Mouse (Mus musculus): ENCODE measurements around the gene L3mbtl4.

GRCm38 (mm10) chr17:68666528-68666927 is 392.9 kb downstream of the L3mbtl4 start:
- TF ChIP-seq CHD2 (IDR thresholded peaks at IDR 0.05; ENCODE audit: low read depth, low read length) (no peak), MAFK (IDR thresholded peaks at IDR 0.05; ENCODE audit: insufficient read depth, low read depth, low read length) (no peak), ZNF384 (IDR thresholded peaks at IDR 0.05; ENCODE audit: low read depth, low read length) (no peak), ZC3H11A (IDR thresholded peaks at IDR 0.05; ENCODE audit: borderline replicate concordance, low read depth, low read length) (no peak), HCFC1 (IDR thresholded peaks at IDR 0.05; ENCODE audit: borderline replicate concordance, insufficient read depth, low read length) (no peak)

All from ES-E14 (cell line).